Mouse (Mus musculus): ENCODE data around the gene Galntl6. TPM values are rescaled to one million over a fixed set of nuclear protein-coding genes. Genes with fewer than 3 reads are reported as not detected.

Galntl6 gene
- total and polyA plus RNA-seq, 2 experiments from 2014 or later = 17.5 to 24.3 TPM

DNA sequence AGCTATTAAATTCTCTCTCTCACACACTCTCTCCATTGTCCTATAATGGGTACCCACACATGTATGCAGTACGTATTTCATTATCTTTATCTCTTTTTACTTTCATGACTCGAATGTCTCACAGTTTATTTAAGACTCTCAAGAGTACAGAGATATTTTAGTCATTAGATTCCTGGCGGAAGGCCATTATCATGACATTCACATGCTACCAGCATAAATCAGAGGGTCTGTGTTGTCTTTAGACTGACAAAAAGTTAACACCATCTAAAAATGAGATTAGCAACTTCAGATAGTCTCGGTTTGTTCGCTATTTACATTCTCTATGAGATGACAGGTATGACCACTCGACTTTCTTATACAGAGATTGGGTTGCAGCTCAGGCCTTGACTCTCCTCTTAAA lies 985.4 kb downstream of the Galntl6 start:
- WGBS = 79% methylated on average over 6 of the region's 6 CpGs
- Histone ChIP-seq H3K9me3 (ENCODE audit: low read length) (no peaks in the 10 kb centered on the region), H3K36me3 (ENCODE audit: insufficient read depth, low read length) (no peaks in the 10 kb centered on the region), H3K27me3 (ENCODE audit: insufficient read depth, low read length) (no peaks in the 10 kb centered on the region), H3K4me3 (ENCODE audit: low read depth, low read length) (no peak overlapping the region), H3K4me1 (ENCODE audit: insufficient read depth, low read length) (no peaks in the 10 kb centered on the region), H3K9ac (replicated peaks; ENCODE audit: low read length, poor library complexity, severe bottlenecking) (no peak overlapping the region), H3K4me2 (ENCODE audit: low read depth, low read length, poor library complexity, severe bottlenecking) (no peak overlapping the region), H3K27ac (ENCODE audit: low read depth, low read length) (no peak overlapping the region)
- ATAC-seq (ENCODE audit: low FRiP score) (no peak), DNase-seq (ENCODE audit: low spot score) (no peak)
- no peak for TF ChIP-seq CTCF (IDR thresholded peaks at IDR 0.05)

DNA sequence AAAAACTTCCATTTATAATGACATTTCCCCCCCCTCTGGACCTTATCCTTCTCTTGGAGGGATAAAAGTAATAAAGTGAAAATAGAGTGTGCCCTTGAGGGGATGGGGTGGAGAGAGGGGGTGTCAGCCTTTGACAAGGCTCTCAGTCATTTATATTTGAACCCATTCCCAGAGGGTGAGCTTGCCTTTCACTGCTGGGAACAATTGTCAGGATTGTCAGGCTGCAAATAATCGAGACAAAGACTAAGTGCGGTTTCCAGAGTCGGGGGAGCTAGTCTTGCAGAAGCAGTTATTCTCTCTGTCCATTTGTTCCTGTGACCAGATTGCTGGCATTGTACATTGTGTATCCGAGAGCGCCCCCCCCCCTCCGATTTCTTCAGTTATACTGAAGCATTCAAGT lies 988.9 kb downstream of the Galntl6 start:
- ATAC-seq (ENCODE audit: low FRiP score) = no peak
- 21% methylated on average over 6 of the region's 6 CpGs for WGBS
- no peak overlapping the region for H3K4me2 ChIP-seq (ENCODE audit: low read depth, low read length, poor library complexity, severe bottlenecking)
- no peak overlapping the region for H3K9ac ChIP-seq (replicated peaks; ENCODE audit: low read length, poor library complexity, severe bottlenecking)
- no peak for TF ChIP-seq CTCF (IDR thresholded peaks at IDR 0.05)
- H3K4me3 ChIP-seq (ENCODE audit: low read depth, low read length) = no peak overlapping the region
- H3K4me1 ChIP-seq (ENCODE audit: insufficient read depth, low read length) = no peaks in the 10 kb centered on the region
- H3K27me3 ChIP-seq (ENCODE audit: insufficient read depth, low read length) = no peaks in the 10 kb centered on the region
- no peaks in the 10 kb centered on the region for H3K36me3 ChIP-seq (ENCODE audit: insufficient read depth, low read length)
- H3K9me3 ChIP-seq (ENCODE audit: low read length) = no peaks in the 10 kb centered on the region
- DNase-seq (ENCODE audit: low spot score) = no peak
- no peak overlapping the region for H3K27ac ChIP-seq (ENCODE audit: low read depth, low read length)

DNA sequence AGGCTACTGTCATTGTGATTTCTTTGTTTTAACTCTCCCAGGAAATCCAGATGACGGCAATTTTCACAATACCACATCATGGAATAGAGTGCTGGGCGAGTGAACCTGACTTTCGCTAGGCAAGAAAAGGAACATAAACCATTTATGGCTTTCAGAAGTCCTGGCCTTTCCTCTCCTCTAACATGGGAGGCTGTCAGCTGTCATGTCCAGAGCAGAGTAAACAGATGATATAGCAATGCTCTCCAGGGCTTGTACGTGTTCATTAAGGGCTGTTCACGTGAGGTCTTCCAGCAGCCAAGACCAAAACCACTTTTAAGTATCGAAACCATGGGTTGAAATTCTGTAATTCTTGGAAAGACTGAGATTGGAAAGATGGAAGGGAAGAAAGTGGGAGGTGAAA lies 989.3 kb downstream of the Galntl6 start:
- H3K4me2 ChIP-seq (ENCODE audit: low read depth, low read length, poor library complexity, severe bottlenecking) = no peak overlapping the region
- no peaks in the 10 kb centered on the region for H3K36me3 ChIP-seq (ENCODE audit: insufficient read depth, low read length)
- WGBS = 55% methylated on average over 6 of the region's 6 CpGs
- no peak overlapping the region for H3K4me3 ChIP-seq (ENCODE audit: low read depth, low read length)
- DNase-seq (ENCODE audit: low spot score) = no peak
- H3K27ac ChIP-seq (ENCODE audit: low read depth, low read length) = no peak overlapping the region
- H3K9ac ChIP-seq (replicated peaks; ENCODE audit: low read length, poor library complexity, severe bottlenecking) = no peak overlapping the region
- H3K4me1 ChIP-seq (ENCODE audit: insufficient read depth, low read length) = no peaks in the 10 kb centered on the region
- H3K27me3 ChIP-seq (ENCODE audit: insufficient read depth, low read length) = no peaks in the 10 kb centered on the region
- no peaks in the 10 kb centered on the region for H3K9me3 ChIP-seq (ENCODE audit: low read length)
- ATAC-seq (ENCODE audit: low FRiP score) = no peak
- TF ChIP-seq CTCF (IDR thresholded peaks at IDR 0.05) = no peak

DNA sequence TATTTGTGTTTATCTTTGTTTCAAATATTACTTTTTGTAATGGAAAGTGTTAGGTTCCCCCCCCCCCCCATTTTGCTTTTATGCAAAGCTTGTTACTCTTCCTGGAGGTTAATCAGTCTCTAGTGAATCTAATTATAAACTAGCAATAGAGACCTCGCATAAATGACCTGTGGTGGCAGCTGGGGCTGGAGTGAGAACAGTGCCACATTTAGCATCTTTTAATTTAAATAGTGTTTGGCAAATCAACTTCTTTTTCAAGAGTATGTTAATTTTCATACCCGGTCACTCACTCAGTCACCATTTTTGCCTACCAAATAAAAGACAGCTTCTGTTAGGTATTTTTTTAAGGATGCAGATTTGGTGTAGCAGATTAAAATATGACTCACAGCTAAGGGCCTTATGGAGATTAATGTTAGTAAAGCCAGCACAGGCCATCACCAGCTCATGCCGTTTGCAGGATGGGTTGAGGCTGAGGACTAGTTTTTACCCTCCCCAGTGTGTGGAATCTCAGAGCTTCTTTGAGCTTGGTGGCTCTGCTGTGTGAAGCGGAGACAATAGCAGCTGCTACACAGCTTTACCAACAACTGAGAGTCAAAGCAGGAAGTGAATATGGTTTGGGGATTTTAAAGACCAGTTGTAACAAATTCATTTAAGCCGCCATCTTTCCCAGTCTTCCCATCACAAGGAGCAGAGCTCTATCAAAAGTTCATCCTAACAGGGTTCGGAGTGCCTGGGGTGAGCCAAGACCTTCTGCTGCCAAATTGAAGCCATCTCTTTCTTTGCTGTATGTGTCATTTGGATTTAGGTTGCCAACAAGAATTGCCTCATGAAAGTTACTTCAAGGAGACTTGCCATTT lies 990.0 kb downstream of the Galntl6 start:
- Histone ChIP-seq H3K4me2 (ENCODE audit: low read depth, low read length, poor library complexity, severe bottlenecking) (no peak overlapping the region), H3K27ac (ENCODE audit: low read depth, low read length) (no peak overlapping the region), H3K36me3 (ENCODE audit: insufficient read depth, low read length) (no peaks in the 10 kb centered on the region), H3K4me1 (ENCODE audit: insufficient read depth, low read length) (no peaks in the 10 kb centered on the region), H3K27me3 (ENCODE audit: insufficient read depth, low read length) (no peaks in the 10 kb centered on the region), H3K9me3 (ENCODE audit: low read length) (no peaks in the 10 kb centered on the region), H3K4me3 (ENCODE audit: low read depth, low read length) (no peak overlapping the region), H3K9ac (replicated peaks; ENCODE audit: low read length, poor library complexity, severe bottlenecking) (no peak overlapping the region)
- DNase-seq (ENCODE audit: low spot score) (no peak), ATAC-seq (ENCODE audit: low FRiP score) (no peak)
- 45% methylated on average over 6 of the region's 6 CpGs for WGBS
- no peak for TF ChIP-seq CTCF (IDR thresholded peaks at IDR 0.05)

DNA sequence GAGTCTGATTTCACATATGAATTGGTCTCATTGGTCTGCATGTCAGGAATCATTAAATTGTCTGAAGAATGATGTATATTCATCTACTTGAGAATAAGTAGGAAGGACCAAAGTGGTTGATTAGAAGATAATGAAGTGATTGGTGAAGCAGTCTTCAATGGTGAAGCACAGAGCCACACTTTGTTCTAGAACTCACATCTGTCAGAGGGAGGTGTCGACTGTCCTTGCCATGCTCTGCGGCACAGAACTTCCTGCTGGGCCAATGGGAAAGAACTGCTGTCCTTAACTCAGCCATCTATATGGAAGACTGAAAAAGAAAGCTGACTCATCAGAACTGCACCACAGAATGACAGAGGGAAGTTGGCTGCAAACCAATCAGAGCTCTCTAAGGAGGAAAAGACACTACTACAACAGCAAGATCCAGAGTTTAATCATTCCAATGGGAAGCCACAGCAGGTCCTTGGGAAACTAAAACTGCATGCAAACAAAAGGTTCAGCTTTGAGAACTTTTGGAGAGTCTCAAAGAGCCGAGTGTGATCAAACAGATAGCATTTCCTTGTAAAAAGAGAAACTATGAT lies 992.0 kb downstream of the Galntl6 start:
- Histone ChIP-seq H3K4me2 (ENCODE audit: low read depth, low read length, poor library complexity, severe bottlenecking) (no peak overlapping the region), H3K4me1 (ENCODE audit: insufficient read depth, low read length) (no peaks in the 10 kb centered on the region), H3K27me3 (ENCODE audit: insufficient read depth, low read length) (no peaks in the 10 kb centered on the region), H3K4me3 (ENCODE audit: low read depth, low read length) (no peak overlapping the region), H3K9ac (replicated peaks; ENCODE audit: low read length, poor library complexity, severe bottlenecking) (no peak overlapping the region), H3K27ac (ENCODE audit: low read depth, low read length) (no peak overlapping the region), H3K9me3 (ENCODE audit: low read length) (no peaks in the 10 kb centered on the region), H3K36me3 (ENCODE audit: insufficient read depth, low read length) (no peaks in the 10 kb centered on the region)
- DNase-seq (ENCODE audit: low spot score) (no peak), ATAC-seq (ENCODE audit: low FRiP score) (no peak)
- no peak for TF ChIP-seq CTCF (IDR thresholded peaks at IDR 0.05)
- WGBS = 42% methylated on average over 3 of the region's 3 CpGs
